Mouse (Mus musculus) myocyte (in vitro differentiated cells): ENCODE results near the gene Gm28038. TPM values are rescaled to one million over a fixed set of nuclear protein-coding genes. Genes with fewer than 3 reads are reported as not detected.

Experiments used
- H3K27me3 ChIP-seq: one replicate; pipeline ENCODE4 v1.6.1; 2011; ENCODE audit not compliant: control insufficient read depth, insufficient read depth, insufficient read length
- H3K36me3 ChIP-seq: one replicate; pipeline ENCODE4 v1.6.1; 2011; ENCODE audit not compliant: control insufficient read depth, insufficient read depth
- H3K4me2 ChIP-seq: one replicate; pipeline ENCODE4 v1.6.1; 2011; ENCODE audit warnings: low read depth, control low read depth
- H3K4me3 ChIP-seq: one replicate; pipeline ENCODE4 v1.5.1; 2011; ENCODE audit warnings: mild to moderate bottlenecking, control low read depth, moderate library complexity
- H3K79me2 ChIP-seq: one replicate; pipeline ENCODE4 v1.6.1; 2011; ENCODE audit not compliant: control insufficient read depth, insufficient read depth
- H3ac ChIP-seq: one replicate; pipeline ENCODE4 v1.6.1; 2011; ENCODE audit not compliant: control insufficient read depth, insufficient read length
- CEBPB ChIP-seq: IDR thresholded peaks from 2 replicates; pipeline ENCODE4 v1.6.1; 2011; ENCODE audit warnings: mild to moderate bottlenecking, moderate library complexity; ENCODE audit not compliant: poor library complexity, insufficient read depth, severe bottlenecking
- E2F4 ChIP-seq: IDR thresholded peaks from one replicate; pipeline ENCODE4 v1.6.1; 2011; ENCODE audit warnings: mild to moderate bottlenecking, control low read depth, moderate library complexity; ENCODE audit not compliant: insufficient read depth
- MAX ChIP-seq: IDR thresholded peaks from one replicate; pipeline ENCODE4 v1.6.1; 2011; ENCODE audit warnings: low read depth, mild to moderate bottlenecking, control low read depth
- MYOD1 ChIP-seq, 3 experiments: IDR thresholded peaks; one replicate each; pipeline ENCODE4 v1.6.1; 2011; ENCODE audit warnings: control low read depth in 2 of 3, low read depth in 2 of 3, mild to moderate bottlenecking in 2 of 3, moderate library complexity in 1 of 3; ENCODE audit not compliant: insufficient read length in 2 of 3, control insufficient read depth in 1 of 3
- MYOG ChIP-seq, 3 experiments: IDR thresholded peaks; one replicate each; pipeline ENCODE4 v1.6.1; 2011; ENCODE audit warnings: control low read depth in 2 of 3, low read depth in 2 of 3, mild to moderate bottlenecking in 2 of 3; ENCODE audit not compliant: insufficient read length in 2 of 3, control insufficient read depth in 1 of 3, insufficient read depth in 1 of 3
- POLR2A ChIP-seq: IDR thresholded peaks from one replicate; pipeline ENCODE4 v1.6.1; 2011; ENCODE audit warnings: low read depth, mild to moderate bottlenecking, control low read depth, moderate library complexity; ENCODE audit not compliant: insufficient read length
- POLR2AphosphoS2 ChIP-seq: IDR thresholded peaks from one replicate; pipeline ENCODE4 v1.6.1; 2011; ENCODE audit warnings: low read depth, control low read depth; ENCODE audit not compliant: insufficient read length
- REST ChIP-seq: IDR thresholded peaks from one replicate; pipeline ENCODE4 v1.6.1; 2011; ENCODE audit warnings: mild to moderate bottlenecking, control low read depth, moderate library complexity; ENCODE audit not compliant: insufficient read depth, insufficient read length
- SRF ChIP-seq: IDR thresholded peaks from one replicate; pipeline ENCODE4 v1.6.1; 2011; ENCODE audit warnings: low read depth; ENCODE audit not compliant: control insufficient read depth, insufficient read length
- TCF12 ChIP-seq: IDR thresholded peaks from one replicate; pipeline ENCODE4 v1.6.1; 2011; ENCODE audit warnings: mild to moderate bottlenecking, control low read depth; ENCODE audit not compliant: poor library complexity, insufficient read depth, severe bottlenecking
- TCF3 ChIP-seq: IDR thresholded peaks from one replicate; pipeline ENCODE4 v1.6.1; 2011; ENCODE audit warnings: low read depth, control low read depth; ENCODE audit not compliant: insufficient read length
- USF1 ChIP-seq: IDR thresholded peaks from one replicate; pipeline ENCODE4 v1.6.1; 2011; ENCODE audit warnings: low read depth, mild to moderate bottlenecking, control low read depth, moderate library complexity
- polyA plus RNA-seq: library from polyadenylated mRNA; unstranded; fragments of >200 nt; fragmentation: generic; extraction: Trizol; gene quantifications from one replicate; pipeline ENCODE4 v1.2.1, GENCODE M21; 2012; ENCODE audit warnings: missing spikeins

Gm28038 gene
- polyA plus RNA-seq, 1 experiment = not detected

GRCm38 (mm10) chr2:30327276-30327675, 46.4 kb downstream of the Gm28038 start:
- Histone ChIP-seq H3K36me3 (peaks cover 42% of the 10 kb centered on the region), H3ac (no peak overlapping the region), H3K79me2 (no peaks in the 10 kb centered on the region), H3K27me3 (no peaks in the 10 kb centered on the region), H3K4me3 (no peak overlapping the region), H3K4me2 (no peak overlapping the region)
- TF ChIP-seq MAX (no peak), CEBPB (no peak), MYOD1 (IDR thresholded peaks at IDR 0.05; ENCODE audit: control insufficient read depth in 1 of 3, insufficient read length in 2 of 3, low read depth in 2 of 3) (no peak), TCF3 (no peak), USF1 (no peak), TCF12 (no peak), REST (no peak), SRF (no peak), POLR2AphosphoS2 (no peak)

- Histone ChIP-seq H3K4me2 (no peak overlapping the region), H3K36me3 (peaks cover 50% of the 10 kb centered on the region), H3K79me2 (no peaks in the 10 kb centered on the region), H3K27me3 (no peaks in the 10 kb centered on the region), H3K4me3 (no peak overlapping the region), H3ac (no peak overlapping the region)
- TF ChIP-seq E2F4 (no peak), REST (no peak), USF1 (no peak), TCF3 (no peak), CEBPB (no peak), MYOD1 (IDR thresholded peaks at IDR 0.05; ENCODE audit: control insufficient read depth in 1 of 3, insufficient read length in 2 of 3, low read depth in 2 of 3) (no peak), MYOG (IDR thresholded peaks at IDR 0.05; ENCODE audit: control insufficient read depth in 1 of 3, insufficient read depth in 1 of 3, insufficient read length in 2 of 3, low read depth in 2 of 3) (no peak), MAX (no peak), SRF (no peak), TCF12 (no peak), POLR2AphosphoS2 (no peak), POLR2A (no peak)
These were observed 47.9 kb downstream of the Gm28038 start for GRCm38 (mm10) chr2:30328791-30329190.

- no peaks in the 10 kb centered on the region for H3K27me3 ChIP-seq
- H3K36me3 ChIP-seq = peaks cover 63% of the 10 kb centered on the region
- TF ChIP-seq REST (no peak), TCF12 (no peak), TCF3 (no peak), USF1 (no peak), POLR2AphosphoS2 (no peak), POLR2A (no peak), SRF (no peak)
- H3K4me3 ChIP-seq = no peak overlapping the region
- no peak overlapping the region for H3ac ChIP-seq
- no peaks in the 10 kb centered on the region for H3K79me2 ChIP-seq
- H3K4me2 ChIP-seq = no peak overlapping the region
These were observed 54.5 kb downstream of the Gm28038 start for GRCm38 (mm10) chr2:30335324-30335723.

GRCm38 (mm10) chr2:30336174-30336915, 55.5 kb downstream of the Gm28038 start:
- TF ChIP-seq POLR2AphosphoS2 = peak; percentile 10
- no peak for TF ChIP-seq SRF
- Histone ChIP-seq H3ac (no peak overlapping the region), H3K4me3 (no peak overlapping the region), H3K36me3 (peaks cover 63% of the 10 kb centered on the region), H3K79me2 (no peaks in the 10 kb centered on the region), H3K4me2 (no peak overlapping the region), H3K27me3 (no peaks in the 10 kb centered on the region)

- TF ChIP-seq SRF (no peak), POLR2AphosphoS2 (peak; percentile 14)
- Histone ChIP-seq H3K4me2 (no peak overlapping the region), H3K27me3 (no peaks in the 10 kb centered on the region), H3K36me3 (peaks cover 57% of the 10 kb centered on the region), H3K4me3 (no peak overlapping the region), H3K79me2 (no peaks in the 10 kb centered on the region), H3ac (no peak overlapping the region)
These were observed 56.3 kb downstream of the Gm28038 start for GRCm38 (mm10) chr2:30337179-30337578.

GRCm38 (mm10) chr2:30342061-30342460, 61.2 kb downstream of the Gm28038 start:
- no peak overlapping the region for H3K4me3 ChIP-seq
- no peak overlapping the region for H3K4me2 ChIP-seq
- TF ChIP-seq MYOD1 (IDR thresholded peaks at IDR 0.05; ENCODE audit: control insufficient read depth in 1 of 3, insufficient read length in 2 of 3, low read depth in 2 of 3) (no peak), REST (no peak), TCF12 (no peak), SRF (no peak), USF1 (no peak), MAX (no peak), MYOG (IDR thresholded peaks at IDR 0.05; ENCODE audit: control insufficient read depth in 1 of 3, insufficient read depth in 1 of 3, insufficient read length in 2 of 3, low read depth in 2 of 3) (no peak), E2F4 (no peak), TCF3 (no peak), POLR2A (no peak), CEBPB (no peak), POLR2AphosphoS2 (no peak)
- no peaks in the 10 kb centered on the region for H3K27me3 ChIP-seq
- no peaks in the 10 kb centered on the region for H3K79me2 ChIP-seq
- no peak overlapping the region for H3ac ChIP-seq
- H3K36me3 ChIP-seq = peaks cover 33% of the 10 kb centered on the region
